Mouse (Mus musculus) heart, adult 2 months (tissue): Measurements from ENCODE around the gene Phf5a. TPM values are rescaled to one million over a fixed set of nuclear protein-coding genes. Genes with fewer than 3 reads are reported as not detected.

Source experiments
- DNase-seq, 2 experiments: peaks; one replicate each; pipeline ENCODE4 v3.0.0; 2021
- H3K27ac ChIP-seq: fragments of 200-600 bp; 2 replicates; pipeline ENCODE4 v1.8.1; 2022
- H3K27me3 ChIP-seq: fragments of 200-500 bp; 2 replicates; pipeline ENCODE4 v1.6.1; 2012; ENCODE audit warnings: mild to moderate bottlenecking, low read length, inconsistent platforms, mixed read lengths; ENCODE audit not compliant: control insufficient read depth, insufficient read depth
- H3K36me3 ChIP-seq: fragments of 200-500 bp; 2 replicates; pipeline ENCODE4 v1.6.1; 2012; ENCODE audit warnings: low read length, inconsistent platforms; ENCODE audit not compliant: control insufficient read depth, insufficient read depth
- H3K4me1 ChIP-seq: fragments of 200-500 bp; 2 replicates; pipeline ENCODE4 v1.6.1; 2011; ENCODE audit warnings: low read length; ENCODE audit not compliant: control insufficient read depth, insufficient read depth
- H3K4me3 ChIP-seq: fragments of 200-600 bp; 2 replicates; pipeline ENCODE4 v1.8.1; 2022
- H3K79me2 ChIP-seq: fragments of 200-500 bp; replicated peaks from 2 replicates; pipeline ENCODE4 v1.6.1; 2012; ENCODE audit warnings: mild to moderate bottlenecking, inconsistent platforms, low read length, moderate library complexity, mixed read lengths; ENCODE audit not compliant: control insufficient read depth, insufficient read depth
- H3K9ac ChIP-seq: fragments of 200-500 bp; 2 replicates; pipeline ENCODE4 v1.6.1; 2012; ENCODE audit warnings: low read depth, mild to moderate bottlenecking, control low read depth, inconsistent platforms, low read length, mixed read lengths
- CTCF ChIP-seq: fragments of 200-600 bp; IDR thresholded peaks from 2 replicates; pipeline ENCODE4 v1.8.1; 2022; ENCODE audit warnings: antibody characterized with exemption, mild to moderate bottlenecking, moderate library complexity
- EP300 ChIP-seq: fragments of 200-500 bp; IDR thresholded peaks from 2 replicates; pipeline ENCODE4 v1.6.1; 2011; ENCODE audit warnings: low read depth, low read length, control low read depth; ENCODE audit not compliant: insufficient read depth
- POLR2A ChIP-seq: fragments of 200-500 bp; IDR thresholded peaks from 2 replicates; pipeline ENCODE4 v1.6.1; 2011; ENCODE audit warnings: mild to moderate bottlenecking, low read depth, low read length, control low read depth; ENCODE audit not compliant: insufficient read depth
- WGBS: fragments of 180-500 bp; shearing (Covaris S2); methylation state at CpG from one replicate; pipeline ENCODE4 v1.1.7; 2018; 5-methylcytosine and 5-hydroxymethylcytosine counted together
- intact Hi-C: fragments of 180-260 bp; cut with DNase I; formaldehyde crosslinking; loops from one replicate; pipeline ENCODE4 v1.15.1; 2025
- polyA plus RNA-seq: library from polyadenylated mRNA; depleted of rRNA; stranded (reverse); fragments of >200 nt; gene quantifications from 2 replicates; pipeline ENCODE4 v1.2.3, GENCODE M21; 2012
- total RNA-seq, 2 experiments: library from RNA; stranded (reverse); gene quantifications; 2 replicates each; pipeline ENCODE4 v1.2.3; 2021

Gene Phf5a
- total and polyA plus RNA-seq, 3 experiments = 30.2 to 36.5 (median 30.2) TPM

- H3K4me1 ChIP-seq = peaks cover 31% of the 10 kb centered on the region
- peak; percentile 88 to 94 for DNase-seq
- H3K27ac ChIP-seq = peak overlapping the region; percentile 97
- peak; percentile 99 for TF ChIP-seq EP300
- no peak for TF ChIP-seq CTCF
- TF ChIP-seq POLR2A = peak; percentile 95
- H3K27me3 ChIP-seq = no peaks in the 10 kb centered on the region
- intact Hi-C loops = no loop called here
- H3K79me2 ChIP-seq = no peaks in the 10 kb centered on the region
- H3K9ac ChIP-seq = peak overlapping the region; percentile 88
- WGBS = 2% methylated on average over 33 of the region's 33 CpGs
- peak overlapping the region; percentile 24 for H3K4me3 ChIP-seq
- H3K36me3 ChIP-seq = no peaks in the 10 kb centered on the region
Measured at GRCm38 (mm10) chr15:81836124-81836821, 35.4 kb downstream of the Phf5a start.

DNA sequence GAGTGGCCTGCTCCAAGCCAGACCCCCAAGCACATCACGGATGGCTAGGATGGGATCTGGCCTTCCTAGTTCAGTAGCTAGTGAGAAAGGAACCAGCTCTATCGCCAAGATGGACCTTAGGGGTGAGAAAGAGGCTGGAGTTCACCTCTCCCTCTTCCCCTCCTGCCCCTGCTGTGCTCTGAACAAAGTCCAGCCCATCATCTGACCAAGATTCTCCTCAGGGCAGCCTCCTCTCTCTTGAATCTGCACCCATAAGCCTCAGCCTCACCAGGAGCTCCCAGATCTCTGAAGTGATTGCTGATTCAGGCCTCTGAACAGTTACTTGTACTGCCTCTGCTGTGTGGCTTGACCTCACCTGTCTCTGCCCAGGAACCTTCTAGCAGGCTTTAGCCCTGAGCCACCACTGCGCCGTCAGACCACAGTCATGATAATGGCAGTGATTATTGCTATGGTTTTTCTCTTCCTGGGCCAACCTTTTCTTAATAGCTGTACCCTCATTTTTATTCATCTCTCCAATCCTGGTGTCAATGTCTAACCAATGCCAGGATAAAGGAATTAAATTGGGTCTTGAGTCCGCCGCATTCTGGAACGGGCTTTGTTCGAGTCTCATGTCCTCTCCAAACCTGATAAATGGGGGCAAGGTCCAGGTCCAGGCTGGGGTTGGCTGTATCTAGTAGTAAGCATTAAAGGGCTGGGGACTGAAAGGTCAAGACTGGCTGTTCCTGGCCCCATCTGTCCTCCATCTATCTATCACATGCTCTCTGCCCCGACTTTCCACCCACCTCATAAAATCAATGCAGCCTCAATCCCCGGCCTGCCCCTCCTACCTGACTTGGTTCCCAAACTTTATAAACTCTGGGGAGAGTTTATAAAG, 36.5 kb downstream of the Phf5a start:
- peak overlapping the region; percentile 88 for H3K9ac ChIP-seq
- TF ChIP-seq CTCF (no peak), EP300 (0 out of 2 replicates have a peak, but pooled peaks have one; percentile 57), POLR2A (no peak; the same call in 1 of the 2 replicates)
- no peak overlapping the region; the same call in 1 of the 2 replicates for H3K4me3 ChIP-seq
- no peaks in the 10 kb centered on the region for H3K79me2 ChIP-seq
- peak in 1 of 2 experiments; percentile 36 for DNase-seq
- H3K4me1 ChIP-seq = peaks cover 32% of the 10 kb centered on the region
- H3K27me3 ChIP-seq = no peaks in the 10 kb centered on the region
- peak overlapping the region; percentile 97 for H3K27ac ChIP-seq
- WGBS = 70% methylated on average over 10 of the region's 10 CpGs
- intact Hi-C loops = no loop called here
- H3K36me3 ChIP-seq = no peaks in the 10 kb centered on the region

GRCm38 (mm10) chr15:81834171-81834841, 37.4 kb downstream of the Phf5a start:
- H3K79me2 ChIP-seq = no peaks in the 10 kb centered on the region
- H3K4me3 ChIP-seq = no peak overlapping the region
- 45% methylated on average over 3 of the region's 3 CpGs for WGBS
- H3K4me1 ChIP-seq = peaks cover 24% of the 10 kb centered on the region
- DNase-seq = peak; percentile 62 to 81
- no peaks in the 10 kb centered on the region for H3K36me3 ChIP-seq
- H3K27ac ChIP-seq = peak overlapping the region; percentile 97
- TF ChIP-seq CTCF (no peak), POLR2A (peak; percentile 26; the same call in 1 of the 2 replicates), EP300 (peak; percentile 100)
- H3K27me3 ChIP-seq = no peaks in the 10 kb centered on the region
- H3K9ac ChIP-seq = peak overlapping the region; percentile 39
- intact Hi-C loops = loop anchor here (5.0 kb wide), 1 partner anchor 38 kb away; the partner anchor contains the start of genes Aco2 and Phf5a

GRCm38 (mm10) chr15:81833481-81833880, 38.2 kb downstream of the Phf5a start:
- H3K27ac ChIP-seq = peak overlapping the region; percentile 97
- 67% methylated on average over 4 of the region's 4 CpGs for WGBS
- peak overlapping the region; percentile 35 for H3K9ac ChIP-seq
- intact Hi-C loops = loop anchor here (5.0 kb wide), 1 partner anchor 39 kb away; the partner anchor contains the start of genes Aco2 and Phf5a
- no peaks in the 10 kb centered on the region for H3K79me2 ChIP-seq
- no peak for TF ChIP-seq CTCF
- 0 out of 2 replicates have a peak, but pooled peaks have one; percentile 18 for TF ChIP-seq POLR2A
- TF ChIP-seq EP300 = no peak
- H3K36me3 ChIP-seq = no peaks in the 10 kb centered on the region
- no peak for DNase-seq
- H3K27me3 ChIP-seq = no peaks in the 10 kb centered on the region
- no peak overlapping the region for H3K4me3 ChIP-seq
- peaks cover 27% of the 10 kb centered on the region for H3K4me1 ChIP-seq

DNA sequence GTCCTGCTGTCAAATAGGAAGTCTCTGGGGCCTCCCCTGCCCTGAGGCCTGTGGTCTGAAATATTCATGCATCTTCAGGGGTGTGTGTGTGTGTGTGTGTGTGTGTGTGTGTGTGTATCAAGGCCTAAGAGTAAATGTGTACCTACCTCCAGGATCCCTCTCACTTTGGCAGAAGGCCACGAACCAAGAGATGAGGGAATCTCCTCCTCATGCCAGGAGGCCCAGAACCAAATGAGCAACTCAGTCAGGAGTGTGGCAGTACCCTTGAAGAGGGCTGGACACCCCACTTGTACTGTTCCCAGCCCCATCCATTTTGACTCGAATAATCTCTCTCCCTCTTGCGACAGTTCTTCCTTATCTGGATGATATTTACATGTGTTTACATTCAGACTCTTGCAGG, 39.5 kb downstream of the Phf5a start:
- H3K9ac ChIP-seq = no peak overlapping the region
- no peaks in the 10 kb centered on the region for H3K27me3 ChIP-seq
- peak in 1 of 2 experiments; percentile 20 for DNase-seq
- 59% methylated on average over 3 of the region's 3 CpGs for WGBS
- peak overlapping the region; percentile 97 for H3K27ac ChIP-seq
- peaks cover 24% of the 10 kb centered on the region for H3K4me1 ChIP-seq
- intact Hi-C loops = loop anchor here (5.0 kb wide), 1 partner anchor 40 kb away; the partner anchor contains the start of genes Aco2 and Phf5a
- H3K79me2 ChIP-seq = no peaks in the 10 kb centered on the region
- TF ChIP-seq POLR2A = no peak
- TF ChIP-seq EP300 = no peak
- TF ChIP-seq CTCF = no peak
- no peak overlapping the region for H3K4me3 ChIP-seq
- H3K36me3 ChIP-seq = no peaks in the 10 kb centered on the region
